Mouse (Mus musculus): ENCODE measurements around the gene Xkr7. TPM values are rescaled to one million over a fixed set of nuclear protein-coding genes. Genes with fewer than 3 reads are reported as not detected.
A peak's percentile ranks its signal among the peaks of the same experiment; 100 is the strongest.

Gene Xkr7
- polyA plus RNA-seq (2017; shearing (Covaris generic)) = not detected

DNA sequence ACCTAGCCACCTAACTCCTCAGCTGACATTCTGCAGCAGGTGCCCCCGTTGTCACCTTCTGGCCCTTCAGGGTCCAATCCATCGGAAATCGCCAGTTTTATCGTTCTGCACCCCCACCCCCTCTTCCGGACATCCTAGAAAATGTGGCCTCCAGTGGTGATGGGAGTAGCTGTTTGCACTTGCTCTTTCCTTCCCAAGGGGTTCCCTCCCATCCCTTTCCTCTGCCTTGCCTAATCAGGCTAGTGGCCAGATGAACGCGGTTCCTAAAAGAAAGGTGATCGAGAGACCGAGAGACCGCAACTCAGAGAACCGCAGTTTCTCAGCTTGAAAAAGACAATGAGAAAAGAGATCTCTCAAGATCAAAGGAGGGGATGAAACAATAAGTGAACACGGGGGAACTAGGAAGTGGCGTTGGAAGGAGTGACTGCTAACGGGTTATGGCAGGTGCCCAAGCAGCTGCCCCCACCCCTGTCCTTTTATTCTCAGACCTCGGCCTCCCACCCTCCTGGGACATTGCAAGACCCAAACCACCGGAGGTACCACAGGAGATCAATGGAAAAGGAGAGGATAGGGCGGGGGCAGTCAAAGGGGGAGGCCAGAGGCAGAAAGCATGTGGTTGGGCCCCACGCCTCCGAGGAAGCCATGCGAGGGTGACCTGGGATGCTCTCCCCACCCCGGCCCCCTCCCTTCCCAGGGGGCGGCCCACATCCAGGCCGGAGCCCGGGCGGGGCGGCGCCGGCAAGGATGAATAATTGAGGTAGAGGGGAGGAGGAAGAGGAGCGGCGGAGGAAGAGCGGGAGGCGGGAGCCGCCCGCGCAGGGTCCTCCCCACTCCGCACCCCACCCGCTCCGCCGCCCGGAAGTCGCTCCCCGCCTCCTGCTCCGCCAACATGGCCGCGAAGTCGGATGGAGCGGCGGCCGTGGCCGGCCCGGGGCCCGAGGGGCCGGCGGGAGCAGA is at the start of gene Xkr7:
Xkr7 (plus strand) TSS at position 727 of the 957 bp plus-strand sequence.
- ATAC-seq = no peak

DNA sequence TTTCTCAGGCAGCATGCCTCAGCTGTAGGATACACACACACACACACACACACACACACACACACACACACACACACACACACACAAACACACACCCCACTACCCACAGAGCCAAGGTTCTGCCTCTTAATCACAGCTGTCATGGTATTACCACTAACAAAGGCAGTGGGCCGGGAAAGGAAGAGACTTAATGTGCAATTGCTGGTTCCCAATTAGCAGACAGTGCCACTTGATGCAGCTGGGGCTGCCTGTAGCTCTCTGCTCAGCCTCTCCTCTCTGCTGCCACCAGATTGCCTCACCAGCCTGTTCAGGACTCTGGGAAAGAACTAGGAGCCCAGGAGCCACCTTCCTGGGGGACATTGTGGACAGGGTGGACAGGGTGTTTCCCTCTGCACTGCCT is 46.1 kb upstream of the Xkr7 start:
- ATAC-seq = no peak

DNA sequence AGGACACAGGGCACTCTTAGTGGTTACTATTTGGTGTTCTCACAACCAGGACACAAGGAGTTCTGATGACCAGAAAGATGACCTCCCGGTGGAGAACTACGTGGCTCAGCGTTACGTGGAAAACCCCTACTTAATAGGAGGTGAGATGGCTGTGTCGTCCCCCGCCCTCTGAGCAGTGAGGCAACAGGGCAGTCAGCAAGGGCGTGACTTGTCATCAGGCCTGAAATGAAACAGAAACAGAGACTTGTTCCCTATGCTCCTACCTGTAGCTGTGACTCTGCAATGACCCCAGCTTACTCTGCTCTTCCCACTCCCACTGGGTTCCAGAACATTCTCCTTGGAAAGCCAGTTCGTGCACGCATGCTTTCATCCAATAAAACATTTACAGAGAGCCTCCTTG is 40.1 kb upstream of the Xkr7 start:
- ATAC-seq = no peak

DNA sequence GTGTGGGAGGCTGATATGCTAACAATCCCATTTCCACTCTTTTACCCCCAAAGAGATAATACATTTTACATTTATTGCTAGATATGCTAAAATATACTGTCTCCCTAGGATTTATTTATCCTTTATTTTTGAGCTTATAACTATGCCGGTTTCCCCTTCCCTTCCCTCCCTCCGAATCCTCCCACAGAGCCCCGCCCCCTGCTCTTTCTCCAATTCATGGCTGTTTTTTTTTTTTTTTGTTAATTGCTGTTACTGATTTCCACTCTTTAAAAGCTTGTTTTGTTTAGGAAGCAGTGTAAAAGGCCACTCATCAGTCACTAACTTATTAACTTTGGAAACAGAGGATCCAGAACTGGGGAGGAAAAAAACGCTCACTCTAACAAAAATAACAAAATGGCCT is 34.6 kb upstream of the Xkr7 start:
- no peak for ATAC-seq

DNA sequence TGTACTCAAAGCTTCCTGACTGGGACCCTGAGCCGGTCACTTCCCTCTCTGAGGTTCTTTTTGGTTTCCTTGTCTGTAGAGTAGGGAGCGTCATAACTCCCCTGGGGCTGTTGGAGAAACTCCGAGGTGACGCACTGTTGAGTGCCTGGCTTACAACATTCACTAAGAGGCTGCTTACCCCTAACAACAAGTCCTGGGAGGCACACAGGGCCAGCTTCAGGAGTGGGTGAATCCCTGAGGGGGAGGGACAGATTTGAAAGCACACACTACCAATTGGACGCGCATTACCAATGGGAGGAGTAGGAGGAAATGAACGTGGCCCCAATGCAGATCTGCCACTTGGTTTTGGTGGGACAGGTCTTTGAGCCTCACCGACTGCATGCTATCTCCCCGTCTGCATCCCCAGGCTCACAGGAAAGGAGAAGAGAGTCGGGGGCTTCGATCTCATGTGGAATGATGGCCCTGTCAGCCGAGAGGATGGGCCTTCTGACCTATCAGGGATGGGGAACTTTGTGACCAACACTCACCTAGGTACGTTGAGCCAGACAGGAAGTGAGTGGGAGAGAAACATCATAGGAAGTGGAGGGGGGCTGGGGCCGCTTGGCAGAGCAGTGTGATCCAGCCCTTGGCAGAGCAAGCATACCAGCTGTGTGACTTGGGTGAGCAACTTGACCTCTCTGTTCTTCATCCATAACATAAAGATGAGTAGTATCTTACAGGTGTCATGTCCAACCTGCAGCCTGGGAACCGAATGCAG is 29.0 kb upstream of the Xkr7 start:
- ATAC-seq = peak; percentile 83

DNA sequence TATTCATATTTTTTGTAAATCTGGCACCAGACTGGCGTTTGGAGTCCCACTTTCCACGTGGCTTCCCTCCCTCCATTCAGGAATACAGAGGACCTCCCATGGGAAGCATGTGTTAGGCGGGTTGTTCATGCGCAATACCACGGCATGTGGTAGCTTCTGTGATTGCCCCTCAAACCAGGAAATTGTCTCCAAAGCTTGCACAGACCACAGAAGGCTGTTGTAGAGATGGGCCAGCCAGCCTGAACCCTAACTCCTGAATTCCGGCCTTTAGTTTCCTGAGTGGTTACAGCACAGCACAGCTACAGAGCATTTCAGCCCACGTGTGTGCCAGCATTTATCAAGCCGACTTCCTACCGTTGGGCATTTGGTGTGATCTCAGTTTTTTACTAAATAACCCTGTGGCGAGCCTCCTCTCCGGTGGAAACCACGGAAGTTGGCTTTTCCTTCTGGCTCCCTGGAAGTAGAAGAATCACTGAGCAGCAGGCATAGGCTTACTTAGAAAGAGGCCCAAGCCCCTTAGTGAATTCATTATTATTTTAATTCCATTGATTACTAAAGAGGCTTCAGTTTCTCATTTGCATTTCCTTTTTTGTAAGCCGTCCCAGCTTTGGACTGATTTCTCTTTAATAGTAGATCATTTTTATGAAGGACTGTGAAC is 27.8 kb upstream of the Xkr7 start:
- ATAC-seq = no peak

DNA sequence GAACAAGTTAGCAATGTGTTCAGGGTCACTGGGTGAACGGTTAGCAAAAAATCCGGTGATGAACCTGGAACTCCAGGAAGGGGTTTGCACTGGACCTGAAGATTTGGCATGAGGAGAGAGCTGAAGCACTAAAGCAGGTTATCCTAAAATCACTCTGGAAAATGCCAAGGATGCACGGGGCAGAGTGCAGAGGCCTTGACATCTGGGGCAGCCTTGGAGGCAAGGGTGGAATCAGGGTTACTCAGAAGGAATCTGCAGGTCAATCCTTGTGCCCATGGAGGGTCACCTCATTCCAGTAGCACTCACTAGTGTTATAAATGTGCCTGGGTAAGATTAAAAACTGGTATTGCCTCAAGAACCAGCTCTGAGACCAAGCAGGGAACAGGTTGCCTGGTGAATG is 25.7 kb upstream of the Xkr7 start:
- ATAC-seq = no peak

DNA sequence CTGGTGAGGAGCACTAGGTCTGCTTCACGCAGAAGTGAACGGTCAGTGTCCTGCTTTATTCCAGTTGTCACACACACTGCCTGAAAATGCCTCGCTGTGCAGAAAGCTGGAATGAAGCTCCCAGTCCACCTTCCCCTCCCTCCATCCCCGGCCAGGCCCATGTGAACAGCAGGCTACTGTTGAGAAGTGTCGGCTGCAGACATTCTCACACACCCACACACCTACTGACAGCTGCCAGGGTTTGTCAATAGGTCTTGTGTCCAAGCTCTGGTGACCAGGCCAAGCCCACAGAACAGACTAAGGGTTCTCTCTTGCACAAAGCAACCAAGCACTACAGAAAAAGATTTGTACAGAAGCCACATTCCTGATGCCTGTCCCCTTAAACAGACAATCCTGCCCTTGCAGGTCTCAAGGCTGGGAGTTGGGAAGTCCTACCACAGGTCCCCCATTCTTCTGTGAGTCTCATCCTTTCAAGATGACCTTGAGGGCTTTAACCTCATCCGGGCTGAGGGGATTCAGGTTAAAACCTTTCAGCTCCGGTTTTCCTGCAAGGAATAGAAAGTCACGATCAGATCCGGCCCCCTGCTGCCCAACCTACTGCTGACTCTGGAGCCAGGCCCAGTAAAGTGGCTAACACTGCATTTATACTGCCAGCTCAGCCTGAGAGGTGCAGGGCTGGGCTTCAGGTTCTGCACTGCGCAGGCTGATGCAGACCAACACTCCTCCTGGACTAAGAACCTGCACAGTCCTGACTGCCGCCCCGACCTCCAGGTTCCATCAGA is 22.3 kb upstream of the Xkr7 start:
- ATAC-seq = no peak

DNA sequence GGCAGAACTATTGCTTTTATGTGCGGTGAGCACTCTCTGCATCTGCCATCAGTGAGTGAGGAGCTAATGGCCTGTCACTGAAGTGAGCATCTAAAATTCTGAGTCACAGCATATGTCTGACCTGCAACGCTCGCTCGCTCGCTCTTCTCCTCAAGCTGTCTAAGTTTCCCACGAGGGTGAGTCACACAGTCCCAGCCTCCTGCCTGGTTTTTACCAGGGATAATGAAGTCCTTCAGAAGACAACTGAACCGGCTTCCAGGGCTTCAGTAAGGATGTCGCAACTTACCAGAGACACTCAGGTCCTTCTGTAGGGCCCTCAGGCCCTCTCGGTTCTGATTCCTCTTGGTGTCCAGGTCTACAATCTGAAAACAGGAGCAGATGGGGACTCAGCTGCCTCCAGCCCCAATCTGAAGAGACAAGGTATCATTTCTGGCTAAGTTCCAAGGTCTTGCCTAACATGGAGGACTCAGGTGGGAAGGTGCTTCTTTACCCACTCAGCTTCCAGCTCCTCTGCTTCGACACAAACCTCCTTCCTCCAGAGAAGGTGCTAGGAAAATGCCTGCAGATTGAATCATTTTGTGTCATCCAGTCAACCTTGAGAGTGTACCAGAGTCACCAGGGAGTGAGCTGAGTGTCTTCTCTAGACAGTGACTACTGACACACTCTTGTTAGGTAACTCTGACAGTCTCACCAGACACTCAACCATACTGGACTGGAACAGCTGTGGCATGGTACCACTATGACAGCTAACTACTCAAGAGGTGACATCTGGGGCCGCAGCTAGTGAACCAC is 17.7 kb upstream of the Xkr7 start:
- no peak for ATAC-seq

DNA sequence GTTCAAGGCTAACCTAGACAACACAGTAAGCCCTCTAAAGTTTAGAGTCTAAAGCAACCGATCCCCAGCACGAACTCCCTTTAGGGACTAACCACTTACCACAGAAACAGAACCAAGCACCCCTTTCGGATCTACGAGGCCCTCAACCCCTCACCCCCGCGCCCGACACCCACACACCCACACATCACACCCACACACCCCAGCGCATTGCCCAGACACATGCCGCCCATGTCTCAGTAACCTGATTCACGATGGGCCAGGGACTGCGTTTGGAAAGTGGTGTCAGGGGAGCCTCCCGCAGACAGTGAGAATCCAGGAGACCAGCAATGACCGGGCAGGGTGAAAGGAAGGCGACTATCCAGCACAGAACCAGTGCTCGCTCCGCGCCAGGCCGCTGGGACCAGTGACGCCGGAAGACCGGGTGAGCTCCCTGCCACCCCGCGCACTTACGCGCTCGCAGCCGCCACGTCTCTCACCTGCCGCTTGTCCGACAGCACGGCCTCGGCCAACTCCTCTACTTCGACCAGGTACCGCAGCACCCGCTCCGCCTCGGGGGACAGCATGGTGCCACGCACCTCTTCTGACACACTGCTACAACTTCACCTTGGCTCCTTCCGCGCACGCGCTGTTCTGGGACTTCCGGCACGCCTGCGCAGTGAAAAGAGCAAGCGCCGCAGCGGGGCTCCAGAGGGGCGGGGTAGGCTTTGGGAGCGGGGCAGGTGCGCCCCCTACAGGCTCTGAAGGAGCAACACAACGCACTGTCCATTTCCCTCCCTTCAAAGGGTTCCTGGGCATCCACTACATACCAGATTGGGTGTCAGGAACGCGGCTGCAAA is 16.7 kb upstream of the Xkr7 start, which contains the start of gene Pdrg1:
Pdrg1 (minus strand) TSS at position 670 of the 836 bp plus-strand sequence.
- peak; percentile 96 for ATAC-seq

DNA sequence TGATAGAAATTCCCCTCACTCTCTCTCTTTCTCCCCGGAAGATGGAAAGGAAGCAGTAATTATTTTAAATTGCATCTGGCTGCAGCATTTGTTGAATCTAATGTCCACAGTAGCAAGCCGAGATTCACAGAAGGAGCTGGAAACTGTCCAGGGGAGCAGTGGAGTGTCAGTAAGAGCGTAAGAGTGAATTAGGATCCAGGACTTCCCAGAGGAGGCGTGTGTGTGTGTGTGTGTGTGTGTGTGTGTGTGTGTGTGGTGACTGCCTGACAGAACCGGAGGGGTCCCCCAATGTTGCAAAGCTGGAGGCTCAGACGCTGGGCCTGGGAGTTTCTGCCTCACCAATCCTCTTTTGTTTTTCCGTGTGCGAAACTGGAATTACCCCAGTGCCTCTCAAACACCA is 15.8 kb upstream of the Xkr7 start:
- no peak for ATAC-seq

DNA sequence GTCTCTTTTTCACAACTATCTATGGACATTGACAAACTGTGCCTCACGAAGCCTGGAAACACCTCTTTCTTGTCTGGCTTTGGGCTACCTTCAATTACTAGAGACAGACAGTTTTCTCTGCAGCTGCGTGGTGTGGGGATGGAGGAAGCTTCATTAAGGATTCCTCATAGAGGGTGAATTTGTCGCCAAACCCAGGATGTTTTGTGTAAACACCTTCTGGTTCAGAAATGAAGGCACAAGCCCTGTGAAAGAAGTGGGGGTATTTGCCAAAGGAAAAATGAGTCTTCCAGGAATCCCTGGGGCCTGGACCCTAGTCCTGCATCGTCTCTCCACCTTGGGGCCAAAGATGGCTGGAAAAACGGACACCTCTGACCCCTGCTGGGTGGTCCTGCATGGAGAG is 14.9 kb upstream of the Xkr7 start:
- ATAC-seq = no peak

DNA sequence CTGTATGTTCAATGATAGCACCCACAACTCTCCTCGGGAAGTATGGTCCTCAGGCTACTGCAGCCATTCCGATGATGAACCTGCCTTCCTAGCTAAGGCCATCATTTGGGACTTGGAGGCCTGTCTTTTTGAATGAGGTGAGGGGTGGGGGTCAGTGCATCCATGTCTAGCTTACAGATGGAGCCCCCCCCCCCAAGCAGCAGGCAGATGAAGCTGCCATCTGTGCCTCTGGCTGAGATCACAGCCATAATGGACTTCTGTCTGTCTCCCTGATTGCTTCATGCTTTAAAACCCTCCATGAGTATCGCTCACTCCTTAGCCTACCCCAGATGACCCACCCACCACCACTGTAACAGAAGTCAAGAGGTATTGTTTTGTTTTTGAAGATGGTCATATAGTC is 12.3 kb upstream of the Xkr7 start:
- no peak for ATAC-seq

DNA sequence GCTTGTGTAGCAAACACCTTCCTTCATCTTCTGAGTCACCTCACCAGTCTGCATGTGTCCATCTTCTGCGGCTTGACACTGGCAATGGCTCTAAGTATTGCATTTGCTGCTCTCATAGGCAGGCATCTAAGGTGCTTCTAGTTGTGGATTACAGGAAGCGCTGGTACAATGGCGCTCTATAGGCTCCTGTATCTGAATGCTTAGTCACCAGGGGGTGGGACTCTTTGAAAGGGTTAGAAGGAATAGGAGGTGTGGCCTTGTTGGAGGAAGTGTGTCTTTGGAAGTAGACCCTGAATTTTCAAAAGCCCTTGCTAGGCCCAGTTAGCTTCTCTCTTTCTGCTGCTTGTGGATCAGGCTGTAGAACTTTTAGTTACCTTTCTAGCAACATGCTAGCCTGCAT is 10.5 kb upstream of the Xkr7 start:
- ATAC-seq = no peak

DNA sequence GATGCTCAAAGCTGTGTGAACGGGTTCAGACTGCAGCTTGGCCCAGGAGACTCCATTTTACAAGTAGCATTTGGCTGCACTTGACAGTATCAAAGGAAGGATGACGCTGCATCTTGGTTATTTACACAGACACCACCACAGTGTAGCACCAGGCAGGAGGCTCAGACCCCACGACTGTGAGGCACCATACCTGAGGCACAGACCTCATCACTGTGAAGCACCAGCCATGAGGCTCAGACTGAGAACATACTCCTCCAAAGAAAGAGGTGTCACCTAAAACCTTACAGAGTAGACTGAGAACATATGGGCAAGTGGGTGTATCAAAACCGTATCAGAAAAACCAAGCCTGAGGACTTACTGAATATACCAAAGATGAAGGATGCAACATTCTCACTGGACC is 8.8 kb upstream of the Xkr7 start:
- no peak for ATAC-seq

DNA sequence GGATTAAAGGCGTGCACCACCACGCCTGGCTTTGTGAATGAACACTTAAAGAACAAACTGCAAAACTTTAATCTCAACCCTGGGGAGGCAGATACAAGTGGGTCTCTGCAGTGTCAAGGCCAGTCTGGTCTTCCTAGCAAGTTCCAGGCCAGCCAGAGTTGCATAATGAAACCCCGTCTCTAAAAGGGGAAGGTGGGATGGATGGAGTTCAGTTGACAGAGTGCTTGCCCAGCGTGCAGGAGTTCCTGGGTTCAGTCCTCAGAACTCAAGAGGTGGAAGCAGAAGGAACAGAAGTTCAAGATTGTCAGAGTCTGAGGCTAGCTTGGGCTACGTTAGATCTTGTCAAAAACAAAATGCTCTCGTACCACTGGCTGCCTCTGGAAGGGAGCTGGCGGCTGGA is 5.6 kb upstream of the Xkr7 start:
- no peak for ATAC-seq

DNA sequence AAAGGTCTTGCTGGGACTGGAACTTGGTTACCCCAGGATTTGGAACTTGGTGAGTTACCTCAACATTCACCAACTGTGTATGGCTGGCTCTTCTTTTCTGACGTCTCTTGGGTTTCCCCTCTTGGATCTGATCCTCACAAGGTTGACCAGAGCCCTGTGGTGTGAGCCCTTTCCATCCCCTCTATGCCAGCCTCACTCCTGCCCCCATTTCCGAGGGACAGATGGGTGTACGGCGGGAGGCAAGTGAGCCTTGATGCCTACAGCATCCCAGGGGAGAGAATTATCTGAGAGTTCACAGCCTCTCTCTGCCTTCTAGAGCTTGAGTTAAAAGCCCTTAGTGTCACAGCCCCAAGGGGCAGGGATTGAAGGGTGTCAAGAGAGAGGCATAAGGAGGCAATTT is 4.2 kb upstream of the Xkr7 start:
- no peak for ATAC-seq

DNA sequence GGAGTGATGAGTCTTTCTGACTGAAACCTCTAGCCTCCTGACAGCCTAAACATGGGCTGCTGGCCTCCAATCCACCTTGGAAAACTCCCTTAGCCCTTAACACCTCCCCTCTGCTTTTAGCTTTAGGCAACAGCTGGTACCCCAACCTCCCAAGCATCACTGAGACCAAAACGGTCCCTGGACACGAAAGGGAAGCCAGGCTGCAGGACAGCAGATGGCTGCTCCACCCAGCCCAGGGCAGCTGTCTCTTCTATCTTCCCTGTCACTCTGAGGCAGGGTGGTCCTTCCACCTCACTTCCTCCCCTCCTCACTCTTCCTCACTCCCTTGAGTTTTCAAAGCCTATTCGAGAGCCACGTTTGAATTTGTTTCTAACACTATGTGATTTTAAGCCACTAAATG is 1.2 kb upstream of the Xkr7 start:
- no peak for ATAC-seq

DNA sequence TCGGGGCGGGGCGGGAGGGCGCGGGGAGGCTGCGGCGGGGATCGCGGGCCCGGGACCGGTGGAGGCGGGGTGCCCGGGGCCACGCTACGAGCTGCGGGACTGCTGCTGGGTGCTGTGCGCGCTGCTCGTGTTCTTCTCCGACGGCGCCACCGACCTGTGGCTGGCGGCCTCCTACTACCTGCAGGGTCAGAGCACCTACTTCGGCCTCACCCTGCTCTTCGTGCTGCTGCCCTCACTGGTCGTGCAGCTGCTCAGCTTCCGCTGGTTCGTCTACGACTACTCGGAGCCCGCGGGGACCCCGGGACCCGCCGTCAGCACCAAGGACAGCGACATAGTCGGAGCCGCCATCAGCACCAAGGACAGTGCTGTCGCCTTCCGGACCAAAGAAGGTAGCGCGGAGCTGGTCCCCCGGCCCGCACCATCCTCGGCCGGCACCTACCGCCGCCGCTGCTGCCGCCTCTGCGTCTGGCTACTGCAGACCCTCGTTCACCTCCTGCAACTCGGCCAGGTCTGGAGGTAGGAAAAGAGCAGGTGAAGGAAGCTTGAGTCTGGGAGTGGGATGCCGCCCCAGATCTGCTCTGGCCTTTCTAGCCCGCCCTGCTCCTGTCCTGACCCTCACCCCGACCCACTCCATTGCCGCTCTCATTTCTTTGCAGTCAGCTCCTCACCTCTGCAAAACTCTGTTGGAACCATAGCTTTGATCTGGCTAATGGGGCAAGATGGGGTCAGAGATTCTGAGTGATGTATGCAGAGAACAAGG is 611 bp downstream of the Xkr7 start:
- no peak for ATAC-seq

DNA sequence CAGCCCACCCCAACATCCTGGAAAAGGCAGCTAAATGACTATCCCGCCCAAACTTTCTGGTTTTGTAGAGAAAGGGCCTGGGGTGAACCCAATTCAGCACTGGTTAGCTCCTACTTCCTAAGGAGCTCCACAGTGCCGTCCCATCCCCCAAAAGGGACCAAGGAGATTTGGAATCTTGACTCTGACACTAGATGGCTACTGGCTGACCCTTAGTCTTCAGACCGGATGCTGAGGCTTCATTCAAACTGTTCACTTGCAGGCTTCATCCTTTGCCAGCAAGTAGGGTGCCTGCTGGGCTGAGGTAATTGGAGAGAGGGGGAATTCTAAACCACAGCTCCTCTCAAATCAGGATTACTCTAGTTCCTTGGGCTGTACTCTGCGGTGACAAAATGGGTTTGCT is 1.3 kb downstream of the Xkr7 start:
- ATAC-seq = no peak
